Comparison of ENCODE assay signal across 11 mouse cellular contexts in the genomic region with DNA sequence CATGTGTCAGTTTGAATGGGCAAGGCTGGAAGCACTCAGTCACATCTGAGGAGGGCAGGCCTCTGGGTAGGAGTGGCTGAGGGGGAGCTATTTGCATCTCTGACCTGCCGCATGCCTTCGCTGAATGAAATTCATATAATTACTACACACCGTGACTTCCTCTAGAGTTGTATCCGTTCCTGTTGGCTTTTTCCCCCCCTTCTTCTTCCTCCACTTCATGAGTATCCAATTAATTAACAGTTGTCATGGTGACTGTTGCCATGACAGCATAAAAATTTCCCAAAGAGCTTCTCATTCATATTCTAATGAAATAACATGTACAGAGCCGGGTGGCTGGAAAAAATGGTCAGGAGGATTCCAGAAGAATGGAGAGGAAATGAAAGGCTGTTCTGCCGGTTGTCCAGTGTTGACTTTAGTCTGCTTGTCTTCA.
A peak's percentile ranks its signal among the peaks of the same experiment; 100 is the strongest.
DNase-seq lines count a peak whose midpoint lies in the region; ATAC-seq lines count a peak whose summit lies in the region.
"Had no signal": no experiment of that assay in that cellular context is flagged by ENCODE, and none has a peak within 500 bp of the region (broad histone marks: within the 10 kb centered on the region; RNA-seq: fewer than 3 reads in every experiment).

No protein-coding gene starts in this region.

- peak; percentile 51 for ATAC-seq in frontal cortex, adult (ENCODE audit: low TSS enrichment)
- peak; percentile 85 for ATAC-seq in forebrain, embryonic 15.5 days (replicated peaks)
- peak; percentile 73 for ATAC-seq in neural tube, embryonic 13.5 days (ENCODE audit: low read depth)

- peak overlapping the region; percentile 66 for H3K27ac ChIP-seq in forebrain, embryonic 15.5 days (replicated peaks)
- H3K27ac ChIP-seq in neural tube, embryonic 13.5 days (replicated peaks) = peak overlapping the region; percentile 67
- H3K27ac ChIP-seq: left cerebral cortex, adult 2 months had no signal

- H3K27me3 ChIP-seq in forebrain, embryonic 15.5 days = no peaks in the 10 kb centered on the region
- H3K27me3 ChIP-seq in neural tube, embryonic 13.5 days = no peaks in the 10 kb centered on the region

- intact Hi-C loops in heart, postnatal 14 days (cut with DNase I) = no loop called here

- no peaks in the 10 kb centered on the region for H3K36me3 ChIP-seq in forebrain, embryonic 15.5 days
- H3K36me3 ChIP-seq in neural tube, embryonic 13.5 days = no peaks in the 10 kb centered on the region

- WGBS in forebrain, embryonic 15.5 days = 5% methylated on average over 6 of the region's 6 CpGs
- 18% methylated on average over 6 of the region's 6 CpGs for WGBS in neural tube, embryonic 13.5 days

- peak overlapping the region; percentile 16 for H3K4me2 ChIP-seq in forebrain, embryonic 15.5 days (replicated peaks)
- no peak overlapping the region for H3K4me2 ChIP-seq in neural tube, embryonic 13.5 days

- H3K9ac ChIP-seq in forebrain, embryonic 15.5 days (replicated peaks) = no peak overlapping the region
- H3K9ac ChIP-seq in neural tube, embryonic 13.5 days = no peak overlapping the region

- no peak for DNase-seq in frontal cortex, postnatal 25 days (ENCODE audit: low spot score in 2 of 2)
- peak; percentile 63 to 93 for DNase-seq in layer of hippocampus, adult 18-20 months (ENCODE audit: low spot score in 2 of 2)
- DNase-seq in gastrocnemius, postnatal 10 days = no peak
- DNase-seq in thymus, postnatal 36 days = no peak
- DNase-seq in heart, postnatal 14 days = no peak
- DNase-seq: adrenal gland, adult 2 months had no signal

- peaks cover 47% of the 10 kb centered on the region for H3K4me1 ChIP-seq in forebrain, embryonic 15.5 days
- peaks cover 45% of the 10 kb centered on the region for H3K4me1 ChIP-seq in neural tube, embryonic 13.5 days (replicated peaks)

- H3K4me3 ChIP-seq in forebrain, embryonic 15.5 days = no peak overlapping the region
- no peak overlapping the region for H3K4me3 ChIP-seq in neural tube, embryonic 13.5 days
- H3K4me3 ChIP-seq: left cerebral cortex, adult 2 months; myocyte had no signal

- no peaks in the 10 kb centered on the region for H3K9me3 ChIP-seq in forebrain, embryonic 15.5 days
- H3K9me3 ChIP-seq in neural tube, embryonic 13.5 days = no peaks in the 10 kb centered on the region

Comparison
In these comparisons a context has a peak if more than half of its experiments do, and no peak if none do; other contexts are left out.
1. DNase-seq: peak in layer of hippocampus, adult 18-20 months (2 of 2); none in frontal cortex, postnatal 25 days (0 of 2), gastrocnemius, postnatal 10 days (single experiment), thymus, postnatal 36 days (0 of 2) and heart, postnatal 14 days (0 of 2).
2. Peak in every context shown above with its lines, with median percentiles within 50 percentile points of each other: ATAC-seq.